Mouse (Mus musculus): ENCODE measurements around the gene Eif2s3x.

GRCm38 (mm10) chrX:94235190-94235555, 22.5 kb upstream of the Eif2s3x start:
- TF ChIP-seq POU5F1 (IDR thresholded peaks at IDR 0.05; ENCODE audit: borderline replicate concordance, low read length) (no peak), CTCF (conservative IDR thresholded peaks at IDR 0.05; ENCODE audit: low read length) (no peak)
